Mouse (Mus musculus): ENCODE data around the gene Tatdn3.

- no peak for TF ChIP-seq CTCF (IDR thresholded peaks at IDR 0.05; ENCODE audit: extremely low read depth, insufficient read depth, low read length)
- TF ChIP-seq POLR2A (IDR thresholded peaks at IDR 0.05; ENCODE audit: extremely low read depth, insufficient read depth, low read length) = no peak
Observed at GRCm38 (mm10) chr1:191037999-191038398, 24.7 kb downstream of the Tatdn3 start.

Measured in cortical plate, adult 2 months (tissue).